Mouse (Mus musculus) cerebellum, adult 11 months (tissue): ENCODE data around the gene Tmem150c.

ENCODE experiments used
- DNase-seq: peaks from one replicate; pipeline ENCODE4 v3.0.0; 2022

Tmem150c gene

DNA sequence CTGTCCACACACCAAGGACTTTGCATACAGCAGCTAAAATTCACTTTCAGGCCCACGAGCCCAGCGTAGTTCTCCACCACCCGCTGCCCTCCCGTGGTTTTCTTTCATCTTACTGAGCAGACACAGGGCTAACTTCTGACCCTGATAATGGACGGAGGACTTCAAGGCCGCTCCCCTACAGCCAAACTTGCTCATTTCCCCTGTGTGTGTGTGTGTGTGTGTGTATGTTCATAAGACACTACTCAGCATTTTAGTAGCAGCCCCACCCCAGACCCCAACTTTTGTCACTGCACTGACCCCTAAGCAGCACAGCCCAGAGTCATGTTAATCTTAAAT is at the start of gene Tmem150c:
Gene Tmem150c, minus strand, starts transcription at position 171 of the 336 bp plus-strand sequence.
- DNase-seq = no peak

DNA sequence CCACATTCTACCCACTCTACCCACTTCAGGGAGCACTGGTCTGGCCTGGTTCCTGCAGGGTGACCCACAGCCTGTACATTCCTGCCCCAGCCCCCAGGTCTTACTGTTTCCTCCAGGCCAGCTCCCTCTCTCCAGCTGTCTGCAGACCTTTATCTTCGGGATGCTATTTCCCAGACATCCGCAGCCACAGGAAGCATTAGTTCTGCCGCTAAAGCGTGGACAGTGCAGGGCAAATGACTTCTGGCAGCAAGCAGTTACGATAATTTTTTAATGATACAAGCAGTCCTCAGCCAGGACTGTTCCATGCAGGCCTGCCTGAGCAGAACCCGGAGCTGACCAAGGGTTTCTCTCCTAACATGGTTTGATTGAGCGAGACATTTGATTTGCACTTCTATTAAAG is 49.5 kb upstream of the Tmem150c start:
- no peak for DNase-seq

DNA sequence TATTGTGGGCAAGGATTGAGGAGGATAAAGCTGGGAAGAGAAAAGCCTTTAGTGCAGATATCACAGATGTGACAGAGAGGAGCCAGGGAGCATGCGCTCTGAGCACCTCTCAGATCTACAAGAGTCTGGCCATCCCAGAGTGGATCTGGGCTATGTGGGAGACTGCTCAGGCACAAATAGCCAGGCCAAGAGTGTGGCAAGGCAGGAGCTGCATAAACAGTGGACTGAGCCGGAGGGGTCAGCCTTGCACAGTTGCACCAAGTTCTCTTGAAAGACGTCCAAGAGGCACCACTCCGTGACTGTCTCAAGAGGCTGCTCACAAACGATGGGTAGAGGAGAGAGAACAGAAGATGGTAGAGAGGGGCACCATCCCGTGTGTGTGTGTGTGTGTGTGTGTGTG is 47.1 kb upstream of the Tmem150c start:
- no peak for DNase-seq

DNA sequence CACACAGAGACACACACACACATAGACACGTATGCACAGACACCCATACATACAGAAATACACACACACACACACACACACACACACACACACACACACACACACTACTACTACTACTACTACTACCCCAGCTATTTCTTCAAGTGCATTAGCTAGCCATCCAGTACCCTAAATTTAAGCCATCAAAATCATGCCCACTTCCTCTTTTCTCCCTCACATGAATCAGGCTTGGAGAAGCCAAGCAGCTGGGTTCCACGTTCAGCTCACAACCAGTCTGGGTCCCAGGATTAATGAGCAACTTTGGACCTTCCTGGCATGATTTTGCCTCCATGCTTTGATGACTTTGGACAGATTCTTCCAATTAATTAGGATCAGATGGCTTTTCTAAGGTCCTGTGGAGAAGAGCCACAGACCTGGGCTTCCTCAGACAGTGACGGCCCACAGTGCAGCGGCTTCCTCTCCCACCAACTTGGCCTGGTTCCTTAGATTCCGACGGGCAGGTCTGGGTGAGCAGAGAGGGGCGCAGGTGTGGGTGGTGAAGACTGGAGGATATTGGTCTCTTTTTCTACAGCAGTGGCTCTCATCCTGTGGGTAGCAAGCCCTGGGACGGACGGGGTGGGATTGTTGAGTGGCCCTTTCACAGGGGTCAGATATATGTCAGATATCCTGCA is 46.0 kb upstream of the Tmem150c start:
- DNase-seq = no peak

DNA sequence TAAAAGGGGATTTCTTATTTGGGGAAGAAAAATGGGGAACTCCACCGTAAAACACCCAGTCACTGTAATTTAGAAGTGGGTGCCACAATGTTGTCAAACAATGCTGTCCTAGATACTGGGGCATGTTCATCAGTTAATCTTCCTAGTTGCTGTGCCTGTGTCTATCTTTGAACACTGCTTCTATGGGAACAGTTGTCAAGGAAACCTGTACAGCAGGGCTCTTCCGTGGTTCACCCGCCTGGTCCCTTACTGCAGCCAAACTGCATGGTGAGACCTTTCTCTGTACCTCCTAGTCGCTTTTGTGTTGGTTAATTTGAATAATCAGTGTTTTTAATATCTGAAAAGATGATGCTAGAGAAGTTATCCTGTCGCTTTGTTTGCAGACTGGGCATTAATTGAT is 41.2 kb upstream of the Tmem150c start:
- DNase-seq = no peak

DNA sequence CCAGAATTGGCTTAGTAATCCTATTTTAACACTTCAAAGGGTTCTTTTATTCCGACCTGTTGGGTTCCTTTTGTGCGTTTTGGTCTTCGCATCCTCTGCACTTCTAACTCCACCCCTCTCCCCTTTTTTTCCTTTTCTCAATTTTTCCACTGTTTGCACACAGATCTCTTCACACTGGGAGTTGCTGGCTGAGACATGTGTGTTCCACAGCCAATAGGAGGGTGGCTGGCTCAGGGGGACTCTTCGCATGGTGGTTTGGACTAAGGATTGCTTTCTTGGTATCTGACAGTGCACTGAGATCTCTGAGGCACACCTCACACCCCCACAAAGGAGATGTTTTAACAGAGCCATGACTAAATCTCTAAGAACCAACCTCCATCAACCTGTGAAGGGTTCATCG is 40.7 kb upstream of the Tmem150c start:
- no peak for DNase-seq

DNA sequence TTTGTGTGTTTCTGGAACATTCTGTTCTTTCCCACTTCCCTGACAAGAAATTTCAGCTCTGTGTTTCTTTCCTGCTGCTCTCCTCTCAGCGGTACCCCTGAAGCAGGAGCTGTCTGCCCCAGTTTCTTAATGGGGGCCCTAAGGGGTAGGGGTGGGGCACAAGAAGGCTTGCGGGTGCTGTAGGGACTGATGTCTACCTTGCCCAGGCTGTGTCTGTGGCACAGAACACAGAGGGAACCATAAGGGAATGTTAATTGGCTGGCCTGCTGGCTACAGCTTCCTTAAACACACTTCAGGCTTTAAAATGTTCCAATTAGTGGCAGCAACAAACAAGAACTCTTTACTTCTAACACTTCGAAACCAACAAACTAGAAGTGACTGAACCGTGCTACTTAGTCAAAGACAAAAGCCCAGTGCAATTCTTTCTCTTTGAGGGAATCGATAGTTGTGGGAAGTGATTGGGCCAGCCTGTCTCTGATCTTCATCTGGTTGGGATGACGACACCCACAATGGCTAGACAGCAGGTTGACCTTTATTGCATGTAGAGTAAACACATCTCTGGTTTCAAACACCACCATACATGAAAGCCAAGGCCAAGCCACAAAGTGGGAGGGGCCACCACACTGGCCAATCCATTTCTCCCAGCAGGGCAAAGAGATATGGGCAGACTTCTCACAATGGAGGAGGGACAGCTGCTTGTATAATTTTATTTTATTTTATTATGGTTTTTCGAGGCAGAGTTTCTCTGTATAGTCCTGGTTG is 39.7 kb upstream of the Tmem150c start:
- no peak for DNase-seq

DNA sequence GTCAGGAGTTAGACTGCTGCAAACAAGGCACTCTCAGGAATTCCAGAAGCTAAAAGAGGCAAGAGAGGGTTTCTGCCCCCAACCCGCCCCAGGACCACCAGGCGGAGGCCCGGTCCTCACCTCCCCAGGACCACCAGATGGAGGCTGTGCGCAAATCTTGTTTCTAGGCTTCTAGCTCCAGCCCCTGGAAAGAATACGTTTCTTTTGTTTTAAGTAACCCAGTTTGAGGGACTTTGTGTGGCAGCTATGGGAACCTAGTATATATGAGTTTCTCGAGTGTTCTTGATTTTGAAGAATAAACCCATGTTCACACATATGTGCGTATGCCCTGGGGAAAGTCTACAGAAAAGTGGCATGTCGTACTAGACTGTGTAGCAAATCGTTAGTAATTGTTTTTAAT is 37.9 kb upstream of the Tmem150c start:
- no peak for DNase-seq

DNA sequence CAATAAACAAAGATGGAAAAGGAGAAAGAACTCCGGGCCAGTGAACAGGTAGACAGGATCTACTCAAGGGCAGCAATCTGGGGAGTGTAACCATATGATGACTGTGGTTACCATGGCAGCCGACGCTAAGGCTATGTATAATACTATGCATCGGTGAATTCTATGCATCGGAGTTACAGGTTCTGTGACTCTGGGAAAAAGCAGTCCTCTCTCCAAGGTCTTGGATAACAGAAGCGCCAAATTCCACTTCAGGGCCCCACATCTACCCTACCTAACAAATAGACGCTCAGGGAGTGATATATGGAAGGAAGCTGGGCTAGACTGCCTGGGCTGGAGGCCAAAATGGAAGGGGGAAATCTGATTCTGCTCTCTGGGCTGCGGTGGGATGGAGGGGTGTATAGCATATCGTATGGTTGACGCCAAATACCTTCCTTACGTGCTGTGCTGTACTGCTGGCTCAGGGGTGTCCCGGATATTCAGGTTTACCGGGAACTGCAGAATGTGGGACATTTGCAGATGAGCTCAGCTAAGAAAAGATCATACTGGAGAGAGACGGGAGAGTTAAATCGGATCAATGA is 37.3 kb upstream of the Tmem150c start:
- no peak for DNase-seq

DNA sequence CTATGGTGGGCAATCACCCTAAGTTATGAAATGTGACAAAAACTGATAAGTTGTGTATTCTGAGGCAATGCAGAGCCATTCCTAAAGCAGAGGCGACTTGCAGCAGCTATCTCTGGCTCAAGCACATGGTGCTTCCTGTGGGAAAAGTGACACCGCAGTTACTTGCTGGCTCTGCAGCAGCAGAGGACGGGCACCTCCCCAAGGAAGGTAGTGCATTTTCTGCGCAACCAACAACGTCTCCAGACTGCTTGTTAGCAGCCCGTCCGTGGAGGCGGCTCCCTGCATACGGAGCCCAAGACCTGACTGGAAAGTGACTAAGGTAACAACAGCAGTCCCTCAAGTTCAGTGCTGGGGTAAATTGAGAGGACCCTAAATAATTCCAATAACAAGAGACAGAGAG is 36.8 kb upstream of the Tmem150c start:
- no peak for DNase-seq

DNA sequence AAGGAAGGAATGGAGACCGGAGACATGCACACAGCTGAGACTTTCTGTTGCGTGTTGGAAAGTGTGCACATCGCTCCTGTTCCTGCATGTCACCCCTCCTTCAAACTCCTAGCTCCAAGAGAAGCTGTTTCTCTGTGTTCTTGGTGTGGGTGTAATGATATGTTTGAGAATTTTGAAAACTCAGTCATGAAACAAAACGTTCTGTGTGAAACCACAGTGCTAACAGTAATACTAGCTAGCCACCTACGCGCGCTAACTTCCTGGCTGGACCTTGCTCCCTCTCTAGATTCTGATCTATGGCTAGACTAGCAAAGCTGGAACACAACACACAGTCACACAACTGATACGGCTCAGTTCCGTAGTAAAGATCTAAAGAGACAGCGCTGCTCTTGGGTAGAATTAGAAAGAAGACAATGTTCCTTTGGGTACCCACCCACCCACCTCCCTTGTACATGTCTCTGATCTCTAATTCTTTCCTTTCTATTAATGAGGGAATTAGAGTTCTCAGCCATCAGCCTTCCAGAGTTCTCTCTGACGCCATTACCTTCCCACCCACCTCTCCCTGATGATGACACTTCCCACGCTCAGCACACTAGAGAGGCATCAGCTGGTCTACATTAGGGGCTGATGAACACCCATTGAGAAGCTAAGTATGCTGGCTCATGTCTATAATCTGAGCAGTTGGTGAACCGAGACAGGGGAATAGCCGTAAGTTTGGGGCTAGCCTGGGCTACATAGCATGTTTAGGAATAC is 32.0 kb upstream of the Tmem150c start:
- no peak for DNase-seq

DNA sequence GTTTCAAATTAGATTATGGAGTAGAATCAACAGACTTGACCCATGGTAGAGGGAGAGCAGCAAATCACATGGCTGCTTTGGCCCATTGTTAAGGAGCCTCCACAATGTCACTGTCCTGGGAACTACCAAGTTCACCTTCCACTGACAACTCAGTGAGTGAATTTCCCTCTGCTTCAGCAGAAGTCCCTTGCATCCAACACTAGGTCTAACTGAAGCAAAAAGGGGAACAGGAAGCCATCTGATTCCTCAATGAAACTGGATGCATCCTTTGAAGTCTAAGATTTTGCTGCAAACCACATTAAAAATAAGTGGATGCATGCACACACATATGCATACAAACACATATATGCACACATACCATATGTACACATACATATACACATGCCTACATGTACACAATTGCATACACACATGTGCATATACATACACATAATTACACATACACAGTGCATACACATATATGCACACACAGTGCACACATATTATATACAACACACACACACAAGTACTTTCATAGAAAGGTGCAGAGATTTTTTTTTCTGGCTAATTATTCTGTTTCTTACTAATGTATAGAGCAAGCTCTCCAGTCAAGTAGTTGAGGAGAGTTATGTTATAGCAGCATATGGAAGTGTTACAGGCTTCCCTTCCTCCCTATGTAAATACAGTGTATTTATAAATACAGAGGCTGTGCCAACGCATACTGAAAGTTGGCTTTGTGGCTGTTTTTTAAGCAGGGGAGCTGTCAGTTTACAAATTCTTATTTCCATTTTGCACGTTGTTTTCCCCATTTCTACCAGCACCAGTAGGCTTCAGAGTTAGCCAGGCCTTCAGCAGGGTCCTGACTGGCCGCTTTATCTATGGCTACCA is 27.7 kb upstream of the Tmem150c start:
- DNase-seq = no peak

DNA sequence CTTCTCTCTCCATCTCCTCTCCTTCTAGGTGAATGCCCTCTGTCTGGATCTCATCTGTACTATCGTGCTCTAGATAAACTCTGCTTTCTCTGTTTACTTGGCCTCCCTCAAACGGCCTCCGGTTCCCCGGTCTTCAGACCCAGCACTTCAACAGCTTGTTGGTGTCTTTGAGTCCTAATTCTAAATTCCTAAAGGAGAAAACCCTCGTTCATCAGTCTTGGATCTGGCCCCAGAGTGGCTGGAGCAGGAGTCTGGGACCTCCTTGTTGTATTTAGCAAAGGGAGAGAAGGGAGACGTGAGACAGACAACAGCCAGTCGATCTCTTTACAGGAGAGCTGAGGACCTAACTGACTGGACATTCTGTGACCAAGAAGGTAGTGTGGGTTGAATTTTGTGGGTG is 27.0 kb upstream of the Tmem150c start:
- no peak for DNase-seq

DNA sequence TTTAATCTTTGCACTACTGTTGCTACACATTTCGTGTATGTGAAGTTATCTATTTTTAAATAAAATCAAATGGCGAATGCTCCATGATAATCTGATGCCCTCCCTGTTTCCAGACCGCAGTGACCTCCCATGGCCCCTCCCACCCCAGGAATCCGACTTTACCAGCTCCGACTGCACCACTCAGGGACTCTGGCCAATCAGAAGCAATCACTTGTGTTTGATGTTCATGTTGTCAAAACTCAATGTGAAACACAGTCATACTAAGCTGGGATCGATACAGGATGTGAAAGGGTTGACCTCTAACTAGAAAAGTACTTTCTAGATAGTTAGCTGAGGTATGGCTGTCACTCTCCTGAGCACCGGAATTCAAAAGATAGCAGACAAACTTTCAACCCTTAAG is 26.3 kb upstream of the Tmem150c start:
- DNase-seq = no peak

DNA sequence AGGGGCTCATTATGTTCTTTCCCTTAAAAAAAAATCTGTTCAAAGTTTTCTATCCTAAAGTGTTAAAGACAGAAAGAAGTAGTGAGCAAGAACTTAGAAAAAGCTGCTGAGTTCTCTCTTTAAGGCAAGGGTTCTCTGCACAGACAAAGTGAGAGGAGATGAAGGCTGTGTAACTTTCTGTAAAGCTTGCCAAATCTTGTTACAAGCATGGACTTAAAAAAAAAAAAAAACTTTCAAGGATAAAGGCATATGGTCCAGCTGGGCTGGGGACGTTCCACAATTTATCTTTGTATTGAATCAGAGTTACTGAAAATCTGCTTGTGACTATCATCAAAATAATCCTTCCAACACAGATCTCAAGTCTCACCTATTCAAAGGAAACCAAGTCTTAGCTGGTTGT is 21.4 kb upstream of the Tmem150c start:
- DNase-seq = no peak

DNA sequence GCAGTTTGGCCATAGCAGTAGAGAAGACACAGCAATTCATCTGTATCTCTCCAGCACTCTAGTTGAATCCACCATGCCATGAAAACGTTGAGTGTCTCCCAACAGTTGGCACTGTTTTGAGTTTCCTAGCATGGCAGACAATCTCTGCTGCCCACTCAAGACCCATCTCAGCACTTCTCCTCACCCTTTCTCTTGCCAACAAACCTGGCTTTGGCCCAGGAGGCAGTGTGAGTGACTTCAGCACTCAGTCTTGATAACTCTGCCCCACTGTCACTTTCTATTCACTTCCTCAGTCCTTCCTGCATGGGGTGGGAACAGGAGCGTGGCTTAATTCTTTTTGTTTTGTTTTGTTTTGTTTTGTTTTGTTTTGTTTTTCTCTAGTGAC is 19.2 kb upstream of the Tmem150c start:
- DNase-seq = no peak

DNA sequence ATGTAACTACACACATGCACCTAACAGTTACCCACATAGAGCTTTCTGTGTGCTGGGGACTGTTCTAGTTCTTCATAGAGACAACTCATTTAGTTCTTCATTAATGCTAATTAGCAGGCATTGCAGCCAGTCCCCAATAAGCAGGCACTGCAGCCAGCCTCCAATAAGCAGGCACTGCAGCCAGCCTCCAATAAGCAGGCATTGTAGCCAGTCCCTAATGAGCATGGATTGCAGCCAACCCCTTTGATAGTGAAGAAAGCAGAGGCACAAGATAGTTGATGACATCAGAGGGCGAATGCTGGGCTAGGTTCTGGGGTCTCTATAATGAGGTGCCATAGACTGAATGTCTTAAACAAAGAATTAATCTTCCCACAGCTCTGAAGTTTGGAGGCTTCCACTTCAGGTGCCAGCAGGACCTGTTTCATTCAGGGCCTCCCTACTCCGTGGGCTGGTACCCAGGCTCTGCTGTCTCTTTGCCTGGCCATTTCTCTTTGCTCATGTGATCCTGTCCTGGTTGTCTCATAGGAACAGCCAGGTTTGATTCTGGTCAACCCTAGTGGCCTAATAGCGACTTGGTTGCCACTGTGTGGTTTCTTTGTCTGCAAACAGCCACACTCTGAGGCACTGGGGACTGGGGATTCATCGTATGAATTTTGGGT is 18.6 kb upstream of the Tmem150c start:
- DNase-seq = no peak

DNA sequence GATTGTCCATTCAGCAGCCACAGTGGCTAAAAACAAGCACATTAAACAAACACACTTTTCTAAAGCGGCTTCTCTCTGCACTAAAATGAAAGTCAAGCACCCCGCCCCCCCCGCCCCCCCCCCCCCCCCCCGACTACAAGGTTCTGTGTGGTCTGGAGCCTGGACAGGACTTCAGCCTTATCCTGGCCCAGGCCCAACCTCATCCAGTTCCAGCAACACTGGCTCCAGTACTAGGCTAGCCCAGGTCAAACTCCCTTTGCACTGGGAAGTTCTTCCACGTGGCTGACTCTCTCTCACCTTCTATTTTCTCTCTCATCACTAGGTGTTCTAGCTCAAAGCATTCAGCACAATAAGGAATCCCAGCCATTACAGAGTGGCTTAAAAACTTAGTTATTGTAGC is 17.9 kb upstream of the Tmem150c start:
- no peak for DNase-seq

DNA sequence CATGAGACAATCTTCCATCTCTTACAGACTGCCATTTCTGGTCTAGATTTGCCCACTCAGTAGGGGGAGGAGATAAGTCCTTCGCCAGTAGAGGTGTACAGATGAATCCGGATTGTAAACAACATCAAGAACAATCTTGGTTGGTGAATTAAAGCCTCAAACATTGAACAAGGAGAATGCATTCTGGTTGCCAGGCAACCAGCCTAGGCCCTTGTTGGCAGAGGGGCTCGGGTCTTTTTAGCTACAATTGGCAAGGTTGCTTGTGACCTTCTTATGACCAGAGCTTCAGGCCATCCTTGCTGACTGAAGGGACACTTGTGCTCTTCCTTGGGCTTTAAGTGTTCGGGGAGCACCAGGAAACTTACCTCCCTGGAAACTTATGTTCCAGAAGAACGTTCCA is 16.5 kb upstream of the Tmem150c start:
- DNase-seq = no peak

DNA sequence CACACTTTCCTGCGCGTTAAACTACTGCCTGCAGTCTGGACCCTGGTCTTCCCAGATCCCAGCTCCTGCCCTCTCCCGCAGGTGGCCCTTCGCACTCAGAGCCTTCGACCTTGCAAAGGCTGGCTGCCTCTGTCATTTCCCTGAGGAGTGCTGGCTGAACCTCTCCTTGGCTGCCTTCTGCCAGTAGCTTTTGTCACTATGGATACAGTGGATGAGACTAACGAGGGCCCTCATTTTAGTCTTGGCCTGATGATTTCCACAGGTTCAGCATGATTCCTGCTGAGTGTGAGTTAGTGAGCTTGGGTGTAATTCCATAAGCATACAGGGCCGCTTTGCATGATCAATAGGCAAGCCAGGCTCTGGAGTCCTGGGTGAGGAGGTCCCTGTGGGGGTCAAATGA is 16.0 kb upstream of the Tmem150c start:
- DNase-seq = no peak

DNA sequence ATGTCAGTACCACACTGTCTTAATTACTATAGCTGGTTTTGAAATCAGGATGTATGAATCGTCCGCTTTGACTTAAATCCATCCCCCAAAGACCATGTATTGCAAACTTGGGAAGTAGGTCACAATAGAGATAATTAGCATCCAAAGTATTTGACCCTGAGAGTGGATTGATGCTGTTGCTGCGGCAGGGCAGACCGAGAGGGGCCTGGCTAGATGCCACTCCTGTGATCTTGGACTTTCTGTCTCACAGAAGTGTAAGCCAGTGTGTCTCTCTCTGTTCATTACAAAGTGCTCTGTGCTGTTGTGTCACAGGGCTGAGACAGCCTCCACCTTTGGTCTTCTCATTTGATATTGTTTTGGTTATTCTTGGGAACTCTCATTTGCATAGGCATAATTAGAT is 12.5 kb upstream of the Tmem150c start:
- DNase-seq = no peak
